Mouse (Mus musculus): ENCODE data around the gene Tmem39a.

Gene Tmem39a

GRCm38 (mm10) chr16:38558221-38558748 lies at the start of gene Tmem39a:
Tmem39a (plus strand) TSS chr16:38558698.
- DNase-seq (ENCODE audit: low spot score in 2 of 2) = no peak

GRCm38 (mm10) chr16:38510846-38511245 lies 47.7 kb upstream of the Tmem39a start:
- no peak for DNase-seq (ENCODE audit: low spot score in 2 of 2)

- no peak for DNase-seq (ENCODE audit: low spot score in 2 of 2)
Observed at GRCm38 (mm10) chr16:38519140-38519539, 39.4 kb upstream of the Tmem39a start.

GRCm38 (mm10) chr16:38521211-38521987 lies 37.1 kb upstream of the Tmem39a start:
- DNase-seq (ENCODE audit: low spot score in 2 of 2) = no peak

GRCm38 (mm10) chr16:38522129-38523084 lies 36.1 kb upstream of the Tmem39a start, which contains the start of gene Timmdc1:
Timmdc1 (minus strand) TSS chr16:38522663.
- DNase-seq (ENCODE audit: low spot score in 2 of 2) = peak; percentile 93 to 97

GRCm38 (mm10) chr16:38526264-38526663 lies 32.2 kb upstream of the Tmem39a start:
- DNase-seq (ENCODE audit: low spot score in 2 of 2) = no peak

- peak; percentile 52 to 80 for DNase-seq (ENCODE audit: low spot score in 2 of 2)
Observed at GRCm38 (mm10) chr16:38536544-38537146, 21.9 kb upstream of the Tmem39a start.

- DNase-seq (ENCODE audit: low spot score in 2 of 2) = no peak
Observed at GRCm38 (mm10) chr16:38538716-38539380, 19.6 kb upstream of the Tmem39a start.

- DNase-seq (ENCODE audit: low spot score in 2 of 2) = no peak
Observed at GRCm38 (mm10) chr16:38548000-38548399, 10.5 kb upstream of the Tmem39a start.

- DNase-seq (ENCODE audit: low spot score in 2 of 2) = peak; percentile 58 to 65
Observed at GRCm38 (mm10) chr16:38549479-38550396, 8.8 kb upstream of the Tmem39a start, which contains the start of gene Poglut1. Poglut1 (minus strand) TSS chr16:38550258.

- DNase-seq (ENCODE audit: low spot score in 2 of 2) = no peak
Observed at GRCm38 (mm10) chr16:38555988-38556387, 2.5 kb upstream of the Tmem39a start.

- DNase-seq (ENCODE audit: low spot score in 2 of 2) = peak; percentile 90 to 92
Observed at GRCm38 (mm10) chr16:38562131-38562967, 3.9 kb downstream of the Tmem39a start.

- no peak for DNase-seq (ENCODE audit: low spot score in 2 of 2)
Observed at GRCm38 (mm10) chr16:38562968-38563327, 4.5 kb downstream of the Tmem39a start.

- no peak for DNase-seq (ENCODE audit: low spot score in 2 of 2)
Observed at GRCm38 (mm10) chr16:38563516-38563915, 5.0 kb downstream of the Tmem39a start.

GRCm38 (mm10) chr16:38568192-38568591 lies 9.7 kb downstream of the Tmem39a start:
- DNase-seq (ENCODE audit: low spot score in 2 of 2) = no peak

GRCm38 (mm10) chr16:38571481-38571880 lies 13.0 kb downstream of the Tmem39a start:
- DNase-seq (ENCODE audit: low spot score in 2 of 2) = no peak

GRCm38 (mm10) chr16:38584761-38585160 lies 26.3 kb downstream of the Tmem39a start:
- DNase-seq (ENCODE audit: low spot score in 2 of 2) = peak; percentile 50 to 66

- DNase-seq (ENCODE audit: low spot score in 2 of 2) = no peak
Observed at GRCm38 (mm10) chr16:38585186-38585585, 26.7 kb downstream of the Tmem39a start.

GRCm38 (mm10) chr16:38587163-38587562 lies 28.7 kb downstream of the Tmem39a start:
- DNase-seq (ENCODE audit: low spot score in 2 of 2) = no peak
